Mouse (Mus musculus) neural tube, embryonic 13.5 days (tissue): ENCODE measurements around the gene Rgs3. TPM values are rescaled to one million over a fixed set of nuclear protein-coding genes. Genes with fewer than 3 reads are reported as not detected.

Source experiments
- ATAC-seq: fragments of 200-750 bp; cut with Nextera tagmentation; 2 replicates; pipeline ENCODE4 v1.8.0; 2017; ENCODE audit warnings: low read depth, mild to moderate bottlenecking, moderate TSS enrichment, moderate library complexity
- H3K27ac ChIP-seq: fragments of 300-500 bp; sonication (generic); replicated peaks from 2 replicates; pipeline ENCODE4 v1.5.1; 2015; ENCODE audit warnings: moderate library complexity, mild to moderate bottlenecking, inconsistent platforms
- H3K27me3 ChIP-seq: fragments of 300-500 bp; sonication (generic); 2 replicates; pipeline ENCODE4 v1.6.1; 2015; ENCODE audit warnings: mild to moderate bottlenecking, inconsistent platforms
- H3K36me3 ChIP-seq: fragments of 300-500 bp; sonication (generic); 2 replicates; pipeline ENCODE4 v1.6.1; 2015; ENCODE audit warnings: mild to moderate bottlenecking, inconsistent platforms
- H3K4me1 ChIP-seq: fragments of 300-500 bp; sonication (generic); replicated peaks from 2 replicates; pipeline ENCODE4 v1.6.1; 2015; ENCODE audit warnings: inconsistent platforms
- H3K4me2 ChIP-seq: fragments of 300-500 bp; sonication (generic); 2 replicates; pipeline ENCODE4 v1.6.1; 2015; ENCODE audit warnings: inconsistent platforms, mild to moderate bottlenecking, moderate library complexity
- H3K4me3 ChIP-seq: fragments of 300-500 bp; sonication (generic); 2 replicates; pipeline ENCODE4 v1.5.1; 2015; ENCODE audit warnings: mild to moderate bottlenecking, inconsistent platforms
- H3K9ac ChIP-seq: fragments of 300-500 bp; sonication (generic); 2 replicates; pipeline ENCODE4 v1.6.1; 2015; ENCODE audit warnings: moderate library complexity, mild to moderate bottlenecking, inconsistent platforms
- H3K9me3 ChIP-seq: fragments of 300-500 bp; sonication (generic); 2 replicates; pipeline ENCODE4 v1.6.1; 2016; ENCODE audit warnings: inconsistent platforms
- WGBS: fragments of 180-500 bp; shearing (Covaris S2); methylation state at CpG from one replicate; pipeline ENCODE4 v1.1.7; 2015; 5-methylcytosine and 5-hydroxymethylcytosine counted together
- polyA plus RNA-seq: library from polyadenylated mRNA; unstranded; fragments of >200 nt; fragmentation: Nextera tagmentation; extraction: Ambion mirVana; gene quantifications from 2 replicates; pipeline ENCODE4 v1.2.1, GENCODE M21; 2015

Rgs3 gene
- polyA plus RNA-seq, 1 experiment from 2014 or later = 79.0 TPM

DNA sequence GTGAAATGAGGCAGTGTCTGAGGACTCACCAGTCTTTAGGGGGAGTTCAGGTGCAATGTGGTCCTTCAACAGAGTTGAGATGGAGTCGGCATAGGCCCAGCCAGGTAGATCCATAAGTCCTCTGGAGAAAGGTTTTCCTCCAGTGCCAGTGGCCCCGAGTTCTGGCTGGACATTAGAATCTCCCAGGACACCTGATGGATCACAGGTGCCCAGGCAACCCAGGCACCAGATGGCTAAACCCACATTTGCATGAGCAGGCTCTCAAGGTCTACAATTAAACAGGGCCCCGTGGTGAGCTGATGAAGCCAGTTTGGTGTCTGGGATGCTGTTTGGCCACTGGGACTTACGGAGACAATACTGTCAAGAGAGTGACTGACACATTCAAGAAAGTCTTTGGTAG, 49.7 kb downstream of the Rgs3 start:
- Histone ChIP-seq H3K27ac (no peak overlapping the region), H3K4me2 (no peak overlapping the region), H3K27me3 (no peaks in the 10 kb centered on the region), H3K4me3 (no peak overlapping the region), H3K9me3 (no peaks in the 10 kb centered on the region), H3K4me1 (peaks cover 75% of the 10 kb centered on the region), H3K36me3 (no peaks in the 10 kb centered on the region), H3K9ac (no peak overlapping the region)
- no peak for ATAC-seq
- 72% methylated on average over 4 of the region's 4 CpGs for WGBS

DNA sequence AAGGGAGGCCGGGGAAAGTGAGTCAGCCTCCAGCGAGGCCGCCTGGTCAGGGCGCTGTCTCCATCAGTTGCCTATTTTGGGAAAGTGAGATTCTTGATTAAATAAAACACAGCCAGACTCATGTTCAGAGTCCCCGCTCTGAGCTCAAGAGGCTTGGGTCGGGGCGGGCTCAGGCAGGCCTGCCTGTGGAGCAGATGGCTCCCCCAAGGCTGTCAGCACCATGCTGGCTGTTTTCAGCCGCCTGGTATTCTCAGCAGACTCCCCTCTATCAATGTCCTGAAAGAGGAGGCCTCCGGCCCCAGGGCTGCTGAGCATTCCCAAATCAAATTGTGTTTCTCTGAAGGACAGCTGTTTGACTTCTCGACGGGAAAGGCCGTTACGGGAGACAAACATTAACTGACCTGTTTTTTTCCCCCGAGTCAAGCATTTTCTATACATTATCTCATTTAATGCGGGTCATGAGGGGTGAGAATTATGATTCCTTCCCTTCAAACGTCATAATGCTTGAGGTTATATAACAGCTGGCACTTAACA, 50.6 kb downstream of the Rgs3 start:
- peak overlapping the region; percentile 46 for H3K27ac ChIP-seq
- peaks cover 84% of the 10 kb centered on the region for H3K4me1 ChIP-seq
- WGBS = 34% methylated on average over 16 of the region's 16 CpGs
- no peaks in the 10 kb centered on the region for H3K36me3 ChIP-seq
- no peaks in the 10 kb centered on the region for H3K27me3 ChIP-seq
- H3K9me3 ChIP-seq = no peaks in the 10 kb centered on the region
- H3K4me3 ChIP-seq = no peak overlapping the region
- H3K9ac ChIP-seq = no peak overlapping the region
- ATAC-seq = no peak
- no peak overlapping the region for H3K4me2 ChIP-seq

- WGBS = 9% methylated on average over 22 of the region's 22 CpGs
- Histone ChIP-seq H3K36me3 (no peaks in the 10 kb centered on the region), H3K27ac (peak overlapping the region; percentile 88), H3K4me2 (peak overlapping the region; percentile 16), H3K4me1 (peaks cover 70% of the 10 kb centered on the region), H3K9ac (peak overlapping the region; percentile 1; the same call in 1 of the 2 replicates), H3K27me3 (no peaks in the 10 kb centered on the region), H3K9me3 (no peaks in the 10 kb centered on the region), H3K4me3 (no peak overlapping the region)
- ATAC-seq = peak; percentile 79
These were observed 53.2 kb downstream of the Rgs3 start for GRCm38 (mm10) chr4:62612601-62613501.

DNA sequence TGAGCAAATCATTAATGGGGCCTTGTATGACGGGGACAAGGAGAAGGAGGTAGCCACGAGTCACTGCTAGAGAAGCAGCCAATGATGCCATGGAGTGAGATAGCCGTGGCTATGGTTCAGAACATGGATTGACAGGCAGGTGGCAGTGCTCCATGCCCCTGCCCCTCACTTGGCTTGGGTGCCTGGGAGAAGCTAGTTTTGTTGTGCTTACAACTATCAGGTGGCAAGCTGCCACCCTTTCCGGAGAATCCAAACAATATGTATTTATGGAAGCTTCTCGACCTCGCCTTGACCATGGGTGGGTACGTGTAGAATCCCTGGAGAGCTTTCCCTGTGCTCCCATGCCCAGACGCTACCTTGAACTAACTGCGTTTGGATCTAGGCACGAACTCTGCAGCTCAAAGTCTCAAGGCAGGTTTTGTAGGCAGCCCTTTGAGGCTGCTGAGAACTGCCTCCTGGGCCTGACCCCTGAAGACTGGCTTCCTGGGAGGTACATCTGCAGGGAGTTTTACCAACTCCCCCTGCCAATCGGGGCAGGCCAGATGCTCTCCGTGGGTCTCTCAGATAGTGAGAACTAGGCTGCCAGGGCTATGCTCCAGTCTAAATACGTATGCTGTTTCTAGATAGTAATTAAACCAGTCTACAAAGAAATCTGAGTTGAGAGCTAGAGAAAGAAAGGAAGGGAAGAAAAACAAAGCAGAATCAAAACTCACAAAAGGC, 54.2 kb downstream of the Rgs3 start:
- H3K36me3 ChIP-seq = no peaks in the 10 kb centered on the region
- H3K9ac ChIP-seq = peak overlapping the region; percentile 1; the same call in 1 of the 2 replicates
- ATAC-seq = no peak
- no peak overlapping the region for H3K4me3 ChIP-seq
- H3K4me2 ChIP-seq = peak overlapping the region; percentile 16
- H3K4me1 ChIP-seq = peaks cover 70% of the 10 kb centered on the region
- peak overlapping the region; percentile 88 for H3K27ac ChIP-seq
- H3K27me3 ChIP-seq = no peaks in the 10 kb centered on the region
- H3K9me3 ChIP-seq = no peaks in the 10 kb centered on the region
- WGBS = 50% methylated on average over 13 of the region's 13 CpGs

- no peak for ATAC-seq
- Histone ChIP-seq H3K27ac (no peak overlapping the region; the same call in 1 of the 2 replicates), H3K4me3 (no peak overlapping the region), H3K27me3 (no peaks in the 10 kb centered on the region), H3K4me1 (peaks cover 74% of the 10 kb centered on the region), H3K9me3 (no peaks in the 10 kb centered on the region), H3K36me3 (no peaks in the 10 kb centered on the region), H3K4me2 (no peak overlapping the region), H3K9ac (no peak overlapping the region)
- 84% methylated on average over 9 of the region's 9 CpGs for WGBS
These were observed 58.3 kb downstream of the Rgs3 start for GRCm38 (mm10) chr4:62617856-62618440.

DNA sequence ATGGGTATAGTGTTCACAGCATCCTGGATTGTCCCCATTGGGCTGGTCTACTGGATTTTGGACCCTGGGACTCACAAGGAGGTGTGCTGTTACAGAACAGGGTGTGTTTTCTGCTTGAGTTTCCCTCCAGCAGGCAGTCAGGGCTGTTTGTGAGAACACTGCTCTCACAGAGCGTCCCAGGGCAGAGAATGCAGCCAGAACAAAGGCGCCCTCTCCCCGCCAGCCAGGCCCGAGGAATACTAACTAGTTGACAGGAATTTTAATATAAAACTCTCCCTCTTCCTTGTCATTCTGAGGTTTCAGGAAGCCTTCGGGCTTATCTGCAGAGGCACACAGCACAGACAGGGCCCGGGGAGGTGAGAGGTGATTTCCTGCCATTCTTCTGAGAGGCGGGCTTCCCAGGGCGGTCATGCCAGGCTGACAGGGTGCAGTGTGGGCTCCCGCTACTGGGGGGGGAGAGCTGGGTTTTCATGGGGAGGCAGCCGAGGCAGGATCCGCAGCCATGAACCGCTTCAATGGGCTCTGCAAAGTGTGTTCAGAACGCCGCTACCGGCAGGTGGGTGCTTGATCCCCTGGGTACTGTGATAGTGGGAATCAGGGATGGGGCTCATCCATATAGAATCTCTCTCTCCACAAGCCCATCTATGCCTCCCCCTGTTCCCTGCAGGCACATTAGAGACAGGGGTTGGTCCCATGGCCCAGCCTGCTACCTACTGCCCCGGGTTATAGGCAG, 59.8 kb downstream of the Rgs3 start:
- Histone ChIP-seq H3K9me3 (no peaks in the 10 kb centered on the region), H3K9ac (peak overlapping the region; percentile 64), H3K27ac (peak overlapping the region; percentile 80), H3K4me2 (peak overlapping the region; percentile 37), H3K27me3 (no peaks in the 10 kb centered on the region), H3K4me1 (peaks cover 74% of the 10 kb centered on the region), H3K36me3 (no peaks in the 10 kb centered on the region), H3K4me3 (peak overlapping the region; percentile 27)
- WGBS = 22% methylated on average over 16 of the region's 16 CpGs
- ATAC-seq = peak; percentile 44

DNA sequence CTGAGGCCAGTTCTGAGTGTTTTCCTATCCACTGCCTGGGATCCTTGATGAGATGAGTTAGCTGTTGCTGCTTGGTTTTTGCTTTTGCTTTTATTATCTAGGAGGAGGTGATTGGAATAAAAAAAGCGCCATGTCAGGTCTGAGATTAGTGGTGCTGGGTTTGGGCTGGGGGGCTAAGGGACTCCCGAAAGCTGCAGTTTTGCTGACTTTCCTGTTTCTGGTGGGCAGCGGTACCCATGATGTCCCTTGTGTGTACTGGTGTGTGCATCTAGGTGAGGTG, 60.3 kb downstream of the Rgs3 start:
- Histone ChIP-seq H3K4me1 (peaks cover 74% of the 10 kb centered on the region), H3K4me3 (peak overlapping the region; percentile 27), H3K9ac (peak overlapping the region; percentile 64), H3K9me3 (no peaks in the 10 kb centered on the region), H3K27me3 (no peaks in the 10 kb centered on the region), H3K4me2 (peak overlapping the region; percentile 37), H3K27ac (peak overlapping the region; percentile 80), H3K36me3 (no peaks in the 10 kb centered on the region)
- WGBS = 81% methylated on average over 3 of the region's 3 CpGs
- ATAC-seq = no peak

- WGBS = 79% methylated on average over 9 of the region's 9 CpGs
- peaks cover 79% of the 10 kb centered on the region for H3K4me1 ChIP-seq
- no peak overlapping the region for H3K4me3 ChIP-seq
- H3K27me3 ChIP-seq = no peaks in the 10 kb centered on the region
- H3K4me2 ChIP-seq = peak overlapping the region; percentile 28; the same call in 1 of the 2 replicates
- no peak overlapping the region for H3K9ac ChIP-seq
- no peaks in the 10 kb centered on the region for H3K9me3 ChIP-seq
- H3K27ac ChIP-seq = peak overlapping the region; percentile 57; the same call in 1 of the 2 replicates
- no peaks in the 10 kb centered on the region for H3K36me3 ChIP-seq
- ATAC-seq = no peak
These were observed 61.5 kb downstream of the Rgs3 start for GRCm38 (mm10) chr4:62621151-62621550.

DNA sequence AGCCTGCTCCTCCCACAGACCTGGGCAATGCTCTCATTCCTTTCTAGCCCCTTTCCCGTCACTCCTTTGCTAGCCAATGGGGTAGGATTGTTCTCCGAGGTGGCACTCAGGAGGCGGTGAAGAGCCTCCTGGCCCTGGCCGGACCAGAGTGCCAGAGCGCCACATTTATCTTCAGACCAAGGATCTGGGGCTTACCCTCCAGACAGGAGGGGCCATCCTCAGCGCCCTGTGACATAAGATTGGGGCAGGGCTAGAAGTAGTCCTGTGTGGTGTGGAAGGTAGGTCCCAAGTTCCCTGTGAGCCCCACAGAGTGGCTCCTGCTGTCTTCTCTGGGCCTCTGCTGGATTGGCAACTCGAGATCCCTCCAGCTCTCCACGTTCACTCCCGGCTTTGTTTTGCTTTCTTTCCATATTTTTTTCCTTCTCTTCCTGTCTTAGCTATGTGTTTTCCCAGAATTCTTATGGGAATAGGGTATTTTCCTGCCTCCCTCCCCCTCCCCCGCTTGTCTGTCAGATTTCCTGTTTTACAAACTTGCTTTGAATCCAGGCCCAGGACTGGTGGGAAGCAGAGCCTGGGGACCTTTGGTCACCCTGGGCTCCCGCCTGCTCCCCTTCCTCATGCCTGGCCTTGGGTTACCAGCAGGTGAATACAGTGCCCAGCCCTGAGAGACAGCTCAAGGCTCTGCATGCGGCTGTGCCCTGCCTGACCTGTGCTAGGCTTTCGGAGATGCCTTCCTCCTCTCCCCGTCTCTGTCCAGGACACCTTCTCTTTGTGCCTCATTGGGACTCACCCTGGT, 62.4 kb downstream of the Rgs3 start:
- Histone ChIP-seq H3K4me1 (peaks cover 88% of the 10 kb centered on the region), H3K9me3 (no peaks in the 10 kb centered on the region), H3K4me3 (no peak overlapping the region), H3K9ac (peak overlapping the region; percentile 47), H3K27ac (peak overlapping the region; percentile 57), H3K36me3 (no peaks in the 10 kb centered on the region), H3K4me2 (peak overlapping the region; percentile 28; the same call in 1 of the 2 replicates), H3K27me3 (no peaks in the 10 kb centered on the region)
- ATAC-seq = no peak
- 73% methylated on average over 14 of the region's 14 CpGs for WGBS

DNA sequence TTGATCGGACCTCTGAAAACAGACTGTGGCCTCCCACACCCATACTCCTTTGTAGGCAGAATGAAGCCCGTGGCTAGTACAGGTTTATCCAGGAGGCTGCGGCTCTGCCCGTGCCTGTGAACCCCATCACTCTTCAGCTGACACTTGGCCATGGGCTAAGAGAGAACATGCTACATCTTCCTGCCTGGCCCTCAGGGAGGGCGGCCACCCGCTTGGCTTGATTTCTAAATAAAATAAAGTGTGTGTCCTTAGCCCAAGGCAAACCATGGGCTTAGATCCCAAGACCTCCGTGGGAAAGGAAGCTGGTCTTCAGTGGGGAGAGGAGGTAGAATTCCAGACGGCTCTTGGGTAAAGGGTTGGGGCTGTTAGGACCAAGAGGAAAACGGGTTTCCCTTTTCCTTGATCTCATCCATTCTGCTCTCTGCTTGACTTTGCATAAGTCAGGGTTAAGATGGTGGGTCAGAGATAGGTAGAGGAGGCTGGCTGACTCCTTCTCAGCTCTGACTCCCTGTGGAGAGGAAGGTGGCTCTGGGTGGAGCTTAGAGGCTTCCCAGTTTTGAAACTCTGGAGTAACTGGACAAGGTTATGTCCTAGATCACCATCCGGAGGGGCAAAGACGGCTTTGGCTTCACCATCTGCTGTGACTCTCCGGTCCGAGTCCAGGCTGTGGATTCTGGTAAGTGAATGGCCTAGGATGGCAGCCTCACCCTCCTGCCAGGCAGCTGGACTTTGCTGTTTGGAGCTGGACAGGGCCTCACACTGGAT, 63.8 kb downstream of the Rgs3 start:
- Histone ChIP-seq H3K36me3 (no peaks in the 10 kb centered on the region), H3K4me3 (no peak overlapping the region), H3K4me1 (peaks cover 83% of the 10 kb centered on the region), H3K27me3 (no peaks in the 10 kb centered on the region), H3K27ac (peak overlapping the region; percentile 68; the same call in 1 of the 2 replicates), H3K4me2 (no peak overlapping the region), H3K9me3 (no peaks in the 10 kb centered on the region), H3K9ac (0 out of 2 replicates have a peak overlapping the region, but pooled peaks have one; percentile 12)
- whole genome bisulfite sequencing = 71% methylated on average over 13 of the region's 13 CpGs
- no peak for ATAC-seq
